Mouse (Mus musculus) embryonic facial prominence, embryonic 13.5 days (tissue): ENCODE data around the gene Nup54. TPM values are rescaled to one million over a fixed set of nuclear protein-coding genes. Genes with fewer than 3 reads are reported as not detected.
A peak's percentile ranks its signal among the peaks of the same experiment; 100 is the strongest.

Experiments
- ATAC-seq: fragments of 200-750 bp; cut with Nextera tagmentation; 2 replicates; pipeline ENCODE4 v1.8.0; 2017; ENCODE audit warnings: low read depth; ENCODE audit not compliant: insufficient number of reproducible peaks, insufficient read depth, low FRiP score, low TSS enrichment
- H3K27ac ChIP-seq: fragments of 300-500 bp; sonication (generic); 2 replicates; pipeline ENCODE4 v1.5.1; 2015; ENCODE audit warnings: moderate library complexity, mild to moderate bottlenecking, inconsistent platforms
- H3K27me3 ChIP-seq: fragments of 300-500 bp; sonication (generic); 2 replicates; pipeline ENCODE4 v1.6.1; 2015; ENCODE audit warnings: mild to moderate bottlenecking, inconsistent platforms
- H3K36me3 ChIP-seq: fragments of 300-500 bp; sonication (generic); 2 replicates; pipeline ENCODE4 v1.6.1; 2015; ENCODE audit warnings: mild to moderate bottlenecking, inconsistent platforms
- H3K4me1 ChIP-seq: fragments of 300-500 bp; sonication (generic); 2 replicates; pipeline ENCODE4 v1.6.1; 2015; ENCODE audit warnings: inconsistent platforms
- H3K4me2 ChIP-seq: fragments of 300-500 bp; sonication (generic); 2 replicates; pipeline ENCODE4 v1.6.1; 2015; ENCODE audit warnings: moderate library complexity, mild to moderate bottlenecking, inconsistent platforms
- H3K4me3 ChIP-seq: fragments of 300-500 bp; sonication (generic); 2 replicates; pipeline ENCODE4 v1.5.1; 2015; ENCODE audit warnings: mild to moderate bottlenecking, inconsistent platforms
- H3K9ac ChIP-seq: fragments of 300-500 bp; sonication (generic); 2 replicates; pipeline ENCODE4 v1.6.1; 2015; ENCODE audit warnings: mild to moderate bottlenecking, inconsistent platforms
- H3K9me3 ChIP-seq: fragments of 300-500 bp; sonication (generic); 2 replicates; pipeline ENCODE4 v1.6.1; 2016; ENCODE audit warnings: inconsistent platforms
- WGBS: fragments of 180-500 bp; shearing (Covaris S2); methylation state at CpG from one replicate; pipeline ENCODE4 v1.1.7; 2015; ENCODE audit warnings: mixed read lengths; 5-methylcytosine and 5-hydroxymethylcytosine counted together
- polyA plus RNA-seq: library from polyadenylated mRNA; unstranded; fragments of >200 nt; fragmentation: Nextera tagmentation; extraction: Ambion mirVana; gene quantifications from 2 replicates; pipeline ENCODE4 v1.2.1, GENCODE M21; 2015

Nup54 gene
- polyA plus RNA-seq, 1 experiment from 2014 or later: 57.0 TPM

DNA sequence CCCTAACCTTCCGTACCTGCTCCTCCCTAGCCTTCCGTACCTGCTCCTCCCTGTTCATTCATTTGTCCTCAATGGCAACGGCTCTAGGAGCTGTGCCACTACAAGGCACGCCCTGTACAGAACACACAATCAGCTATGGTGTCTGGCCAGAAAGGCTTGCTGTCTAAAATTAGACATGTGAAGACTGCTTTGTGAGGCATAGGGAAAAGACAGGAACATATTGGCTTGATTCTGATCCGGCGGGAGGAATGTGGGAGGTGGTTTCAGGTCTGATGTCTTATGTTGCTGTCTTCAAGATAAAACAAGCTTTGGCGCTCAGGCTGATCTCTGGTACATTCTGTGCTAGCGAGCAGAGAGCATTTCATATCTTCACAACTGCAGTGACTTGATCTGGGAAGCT, 44.4 kb downstream of the Nup54 start:
- WGBS: 68% methylated on average over 8 of the region's 8 CpGs
- Histone ChIP-seq H3K27ac (no peak overlapping the region), H3K27me3 (peaks cover 45% of the 10 kb centered on the region), H3K9ac (no peak overlapping the region), H3K4me2 (no peak overlapping the region), H3K9me3 (no peaks in the 10 kb centered on the region), H3K4me1 (no peaks in the 10 kb centered on the region), H3K36me3 (no peaks in the 10 kb centered on the region), H3K4me3 (no peak overlapping the region)
- no peak for ATAC-seq

DNA sequence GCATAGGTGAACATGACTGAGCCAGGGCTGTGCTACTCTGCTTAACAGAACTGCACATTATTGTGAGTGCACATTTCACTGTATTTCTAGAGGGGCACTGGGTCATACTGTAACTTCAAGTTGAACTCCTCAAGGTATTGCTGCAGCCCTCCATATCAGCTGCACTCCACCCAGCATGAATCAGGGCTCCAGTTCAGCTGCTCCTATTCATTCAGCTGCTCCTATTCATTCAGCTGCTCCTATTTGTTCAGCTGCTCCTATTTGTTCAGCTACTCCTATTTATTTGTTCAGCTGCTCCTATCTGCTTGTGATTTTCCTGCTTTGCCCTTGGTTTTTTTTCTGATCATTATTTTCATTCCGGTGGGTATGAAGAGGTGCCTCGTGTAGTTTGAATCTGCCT, 45.0 kb downstream of the Nup54 start:
- WGBS: 76% methylated on average over 2 of the region's 2 CpGs
- Histone ChIP-seq H3K36me3 (no peaks in the 10 kb centered on the region), H3K4me1 (no peaks in the 10 kb centered on the region), H3K4me3 (no peak overlapping the region), H3K9ac (no peak overlapping the region), H3K27me3 (peaks cover 45% of the 10 kb centered on the region), H3K27ac (no peak overlapping the region), H3K9me3 (no peaks in the 10 kb centered on the region), H3K4me2 (no peak overlapping the region)
- no peak for ATAC-seq

DNA sequence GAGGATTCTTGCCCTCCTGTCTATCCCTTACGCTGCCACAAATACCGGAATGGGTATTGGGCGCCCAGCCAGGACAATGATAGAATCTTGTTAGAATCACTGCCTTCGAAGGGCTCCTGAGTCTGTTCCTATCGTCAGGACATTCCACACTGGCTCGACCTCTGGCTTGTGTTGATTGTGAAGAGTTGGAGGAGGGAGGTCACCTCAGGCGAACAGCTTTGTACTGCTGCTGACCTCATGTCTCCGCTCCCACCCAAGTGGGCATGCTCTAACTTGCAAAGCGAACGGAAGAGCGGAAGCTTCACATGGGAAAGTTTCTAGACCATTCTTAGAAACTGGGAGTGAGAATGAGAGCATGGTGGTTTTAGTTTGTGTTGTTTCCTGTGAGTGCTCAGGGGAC, 47.6 kb downstream of the Nup54 start:
- no peaks in the 10 kb centered on the region for H3K36me3 ChIP-seq
- no peak overlapping the region for H3K4me2 ChIP-seq
- peaks cover 28% of the 10 kb centered on the region for H3K27me3 ChIP-seq
- no peaks in the 10 kb centered on the region for H3K9me3 ChIP-seq
- no peak for ATAC-seq
- no peaks in the 10 kb centered on the region for H3K4me1 ChIP-seq
- H3K4me3 ChIP-seq: no peak overlapping the region
- no peak overlapping the region for H3K27ac ChIP-seq
- H3K9ac ChIP-seq: no peak overlapping the region
- WGBS: 67% methylated on average over 11 of the region's 11 CpGs

DNA sequence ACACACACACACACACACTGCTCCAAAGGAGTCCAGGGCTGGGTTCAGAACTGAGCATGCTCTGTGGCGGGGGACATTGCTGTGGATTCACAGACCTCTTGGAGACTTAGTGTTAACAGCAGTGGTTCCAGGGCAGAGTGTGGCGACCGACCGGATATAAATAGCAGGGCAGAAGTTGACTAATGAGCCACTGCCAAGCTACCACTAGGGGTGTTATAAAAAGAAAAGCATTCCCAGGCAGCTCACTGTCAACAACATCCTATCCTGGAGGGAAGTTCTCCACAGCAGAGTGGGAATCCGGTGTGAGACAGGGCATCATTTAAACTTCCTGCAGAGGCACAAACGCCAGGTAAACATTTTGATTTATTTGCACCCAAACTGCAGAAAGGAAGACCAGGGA, 48.4 kb downstream of the Nup54 start:
- Histone ChIP-seq H3K4me3 (no peak overlapping the region), H3K27me3 (peaks cover 20% of the 10 kb centered on the region), H3K4me1 (no peaks in the 10 kb centered on the region), H3K9me3 (no peaks in the 10 kb centered on the region), H3K4me2 (no peak overlapping the region), H3K9ac (no peak overlapping the region), H3K36me3 (no peaks in the 10 kb centered on the region), H3K27ac (no peak overlapping the region)
- WGBS: 54% methylated on average over 6 of the region's 6 CpGs
- ATAC-seq: no peak

DNA sequence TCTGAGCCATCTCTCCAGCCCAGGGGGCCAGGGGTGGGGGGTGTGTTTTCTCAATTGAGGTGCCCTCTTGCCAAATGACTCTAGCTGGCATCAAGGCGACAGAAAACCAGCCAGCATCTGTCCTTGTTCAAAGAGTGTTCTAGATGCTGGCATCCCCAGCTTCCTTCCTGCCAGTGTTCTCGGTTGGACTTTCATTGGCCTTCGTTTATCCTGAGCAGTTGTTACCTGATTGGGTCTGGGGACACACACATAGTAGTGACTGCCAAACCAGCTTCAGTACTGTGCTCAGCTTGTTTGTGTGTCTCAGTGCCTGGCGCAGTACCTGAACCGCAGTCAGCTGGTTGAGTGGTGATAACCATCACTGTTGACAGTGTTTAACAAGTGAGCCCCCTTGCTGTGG, 48.9 kb downstream of the Nup54 start:
- no peak overlapping the region for H3K4me2 ChIP-seq
- ATAC-seq: no peak
- no peaks in the 10 kb centered on the region for H3K9me3 ChIP-seq
- no peak overlapping the region for H3K27ac ChIP-seq
- no peaks in the 10 kb centered on the region for H3K36me3 ChIP-seq
- no peak overlapping the region for H3K4me3 ChIP-seq
- H3K9ac ChIP-seq: no peak overlapping the region
- peaks cover 15% of the 10 kb centered on the region for H3K27me3 ChIP-seq
- no peaks in the 10 kb centered on the region for H3K4me1 ChIP-seq
- WGBS: 86% methylated on average over 5 of the region's 5 CpGs

DNA sequence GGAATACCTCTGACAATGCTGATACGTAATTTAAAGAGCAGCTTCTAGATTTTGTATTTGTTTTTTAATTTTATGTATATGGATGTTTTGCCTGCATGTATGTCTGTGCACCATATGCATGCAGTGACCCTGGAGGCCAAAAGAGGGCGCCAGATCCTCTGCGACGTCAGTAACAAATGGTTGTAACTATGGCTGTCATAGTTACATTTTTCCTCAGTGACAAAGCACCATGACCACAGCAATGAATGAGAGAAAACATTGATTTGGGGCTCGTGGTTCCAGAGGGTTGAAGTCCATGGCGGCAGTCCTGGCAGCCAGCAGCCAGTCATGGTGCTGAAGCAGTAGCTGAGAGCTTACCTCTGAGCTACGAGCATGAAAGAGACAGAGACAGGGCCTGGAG, 50.2 kb downstream of the Nup54 start:
- H3K9ac ChIP-seq: no peak overlapping the region
- 51% methylated on average over 7 of the region's 7 CpGs for WGBS
- no peaks in the 10 kb centered on the region for H3K4me1 ChIP-seq

DNA sequence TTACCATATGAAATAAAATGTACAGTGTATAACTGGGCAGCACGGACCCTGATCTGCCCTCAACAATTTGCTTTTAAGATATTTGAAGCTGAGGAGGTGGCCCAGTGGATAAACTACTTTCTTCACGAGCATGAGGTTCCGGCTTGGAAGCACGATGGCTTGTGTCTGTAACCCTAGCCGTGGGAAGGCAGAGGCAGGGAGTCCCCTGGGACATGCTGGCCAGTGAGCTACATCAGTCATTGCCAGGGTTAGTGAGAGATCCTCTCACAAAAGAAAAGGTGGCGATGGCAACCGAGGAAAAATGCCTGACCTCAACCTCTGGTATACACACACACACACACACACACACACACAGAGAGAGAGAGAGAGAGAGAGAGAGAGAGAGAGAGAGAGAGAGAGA, 51.3 kb downstream of the Nup54 start:
- Histone ChIP-seq H3K27ac (no peak overlapping the region), H3K9me3 (no peaks in the 10 kb centered on the region), H3K27me3 (no peaks in the 10 kb centered on the region; the same call in 1 of the 2 replicates), H3K4me1 (no peaks in the 10 kb centered on the region), H3K4me2 (no peak overlapping the region), H3K4me3 (no peak overlapping the region), H3K36me3 (no peaks in the 10 kb centered on the region), H3K9ac (no peak overlapping the region)
- no peak for ATAC-seq
- whole genome bisulfite sequencing: 43% methylated on average over 7 of the region's 7 CpGs

More for the DNA sequence above, 50.2 kb downstream of the Nup54 start:
- Histone ChIP-seq H3K36me3 (no peaks in the 10 kb centered on the region), H3K27ac (no peak overlapping the region), H3K4me3 (no peak overlapping the region), H3K4me2 (no peak overlapping the region), H3K27me3 (peaks cover 2% of the 10 kb centered on the region), H3K9me3 (no peaks in the 10 kb centered on the region)
- ATAC-seq: no peak

DNA sequence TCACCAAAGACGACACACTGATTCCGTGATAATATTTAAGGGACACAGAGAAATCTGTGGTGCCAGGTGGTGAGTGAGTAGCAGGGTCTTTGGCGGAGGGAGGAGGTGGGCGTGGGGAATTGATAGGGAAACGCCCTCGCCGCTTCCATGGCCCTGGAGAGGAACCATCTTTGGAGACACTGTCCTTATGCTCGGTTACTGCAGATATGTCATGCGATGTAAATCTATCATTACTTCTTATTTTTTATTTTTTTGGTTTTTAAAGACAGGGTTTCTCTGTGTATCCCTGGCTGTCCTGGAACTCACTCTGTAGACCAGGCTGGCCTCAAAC, 52.7 kb downstream of the Nup54 start:
- WGBS: 62% methylated on average over 9 of the region's 9 CpGs

DNA sequence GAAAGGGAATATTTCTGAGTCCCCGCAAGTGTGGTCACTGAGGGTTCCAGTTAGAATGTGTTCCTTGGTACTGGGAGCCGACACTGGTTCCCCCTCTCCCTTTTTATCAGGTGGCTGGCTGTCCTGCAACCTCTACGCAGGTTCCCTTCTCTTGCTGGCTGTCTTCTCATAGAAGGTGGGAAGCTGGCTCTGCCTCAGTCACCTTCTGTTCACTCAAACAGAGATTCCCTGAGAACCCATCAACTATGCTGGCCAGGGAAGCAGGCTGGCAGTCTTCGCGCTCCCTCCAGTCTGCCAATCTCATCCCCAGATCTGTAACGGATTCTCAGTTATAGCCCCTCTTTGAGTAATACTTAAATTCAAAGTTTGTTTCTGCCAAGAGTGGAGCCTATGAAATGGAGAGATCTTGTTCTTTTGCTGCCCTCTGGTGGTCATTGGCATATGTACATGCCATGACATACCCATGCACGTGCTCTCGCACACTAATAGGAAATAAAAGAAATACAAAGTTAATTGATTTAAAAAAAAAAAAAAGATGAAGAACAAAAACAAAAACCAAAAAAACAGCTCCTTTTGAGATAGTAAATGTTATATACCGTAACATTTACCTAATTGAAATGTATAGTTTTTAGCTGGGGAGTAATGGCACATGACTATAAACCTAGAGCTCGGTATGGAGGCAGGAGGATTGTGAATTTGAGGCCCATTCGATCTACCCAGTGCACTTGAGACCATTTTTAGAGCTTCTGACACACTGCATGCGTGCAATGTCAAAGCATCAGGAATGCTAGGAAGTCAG, 53.3 kb downstream of the Nup54 start:
- Histone ChIP-seq H3K36me3 (no peaks in the 10 kb centered on the region), H3K4me2 (no peak overlapping the region), H3K27me3 (no peaks in the 10 kb centered on the region), H3K4me3 (no peak overlapping the region), H3K27ac (no peak overlapping the region), H3K4me1 (peaks cover 6% of the 10 kb centered on the region; the same call in 1 of the 2 replicates), H3K9ac (no peak overlapping the region), H3K9me3 (no peaks in the 10 kb centered on the region)
- WGBS: 41% methylated on average over 12 of the region's 12 CpGs
- no peak; the same call in 1 of the 2 replicates for ATAC-seq

More for the DNA sequence above, 52.7 kb downstream of the Nup54 start:
- no peaks in the 10 kb centered on the region for H3K36me3 ChIP-seq
- no peak for ATAC-seq
- no peak overlapping the region for H3K27ac ChIP-seq
- H3K9me3 ChIP-seq: no peaks in the 10 kb centered on the region
- no peak overlapping the region for H3K4me3 ChIP-seq
- no peak overlapping the region for H3K9ac ChIP-seq
- no peak overlapping the region for H3K4me2 ChIP-seq
- no peaks in the 10 kb centered on the region for H3K27me3 ChIP-seq
- H3K4me1 ChIP-seq: no peaks in the 10 kb centered on the region

DNA sequence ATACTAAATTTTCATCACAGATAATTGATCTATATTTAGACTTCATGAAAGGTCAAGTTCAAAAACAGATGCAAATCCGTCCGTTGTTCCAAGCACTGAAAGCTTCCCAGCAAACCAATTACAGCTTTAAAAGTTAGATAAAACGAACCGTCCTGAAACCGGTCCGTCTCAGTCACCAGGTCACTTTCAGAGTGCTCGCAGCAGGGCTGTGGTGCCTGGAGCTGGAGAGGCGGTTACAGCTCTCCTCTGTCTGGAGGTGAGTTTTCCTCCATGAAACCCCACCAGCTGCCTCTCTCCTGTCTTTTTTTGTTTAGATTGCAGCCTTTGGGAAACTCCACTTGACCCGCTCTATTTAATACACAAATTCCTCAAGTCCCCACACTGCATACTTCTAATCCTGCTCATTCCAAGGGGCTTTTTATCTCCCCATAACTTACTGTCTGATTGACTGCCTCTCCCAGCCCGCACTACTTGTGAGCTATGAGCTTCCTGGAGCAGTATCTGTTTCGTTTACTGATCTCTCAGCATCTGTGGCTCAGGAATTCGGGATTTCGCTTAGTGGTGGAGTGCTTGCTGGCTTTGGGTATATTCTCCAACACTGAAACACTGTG, 58.1 kb downstream of the Nup54 start:
- H3K4me1 ChIP-seq: peaks cover 6% of the 10 kb centered on the region; the same call in 1 of the 2 replicates
- H3K36me3 ChIP-seq: no peaks in the 10 kb centered on the region
- peak overlapping the region; percentile 9; the same call in 1 of the 2 replicates for H3K4me2 ChIP-seq
- no peak overlapping the region for H3K9ac ChIP-seq
- H3K27ac ChIP-seq: no peak overlapping the region
- H3K27me3 ChIP-seq: no peaks in the 10 kb centered on the region
- H3K4me3 ChIP-seq: no peak overlapping the region
- no peaks in the 10 kb centered on the region for H3K9me3 ChIP-seq
- no peak for ATAC-seq
- 26% methylated on average over 13 of the region's 13 CpGs for WGBS

DNA sequence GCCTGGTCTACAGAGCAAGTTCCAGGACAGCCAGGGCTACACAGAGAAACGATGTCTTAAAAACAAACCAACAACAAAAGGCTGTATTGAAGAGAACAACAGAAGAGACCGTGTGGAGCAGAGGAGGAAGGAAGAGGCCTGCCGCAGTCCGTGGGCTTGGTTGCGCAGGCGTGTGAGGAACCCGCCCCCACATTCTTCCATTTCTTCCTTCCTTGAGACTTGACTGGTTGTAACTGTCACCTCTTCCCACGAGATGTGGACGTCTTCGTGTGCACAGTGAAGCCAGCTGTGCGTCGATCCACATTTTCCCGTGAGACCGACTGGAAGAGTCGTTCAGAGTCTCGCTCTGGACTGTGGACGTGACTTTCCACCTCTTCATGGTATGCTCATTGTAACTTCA, 59.7 kb downstream of the Nup54 start:
- Histone ChIP-seq H3K27ac (no peak overlapping the region), H3K9me3 (no peaks in the 10 kb centered on the region), H3K4me2 (no peak overlapping the region), H3K36me3 (no peaks in the 10 kb centered on the region), H3K9ac (no peak overlapping the region), H3K4me1 (peaks cover 6% of the 10 kb centered on the region; the same call in 1 of the 2 replicates), H3K27me3 (no peaks in the 10 kb centered on the region), H3K4me3 (no peak overlapping the region)
- ATAC-seq: no peak
- 79% methylated on average over 17 of the region's 17 CpGs for WGBS

DNA sequence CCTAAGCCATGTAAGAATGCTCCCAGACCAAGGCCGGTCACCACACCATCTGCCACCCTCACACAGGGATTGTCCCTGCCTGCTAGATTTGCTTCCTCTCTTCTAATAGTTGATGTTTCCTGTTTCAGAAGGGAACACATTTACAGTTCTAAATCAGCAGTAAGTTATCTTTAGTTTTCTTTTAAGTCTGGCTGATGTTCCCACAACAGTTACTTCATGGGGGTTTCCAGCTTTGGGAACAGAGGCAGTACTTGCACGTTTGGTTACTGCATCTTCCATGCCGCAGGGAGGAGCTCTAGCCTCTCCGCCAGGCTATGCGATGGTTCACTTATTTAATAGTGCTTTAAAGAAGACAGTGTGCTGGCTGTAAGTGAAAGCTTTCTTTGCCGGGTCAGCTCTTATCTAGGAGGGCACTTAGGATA, 60.3 kb downstream of the Nup54 start:
- WGBS: 77% methylated on average over 6 of the region's 6 CpGs
- H3K9ac ChIP-seq: no peak overlapping the region
- H3K27ac ChIP-seq: no peak overlapping the region
- no peak overlapping the region for H3K4me3 ChIP-seq
- no peak for ATAC-seq
- H3K27me3 ChIP-seq: no peaks in the 10 kb centered on the region
- H3K36me3 ChIP-seq: no peaks in the 10 kb centered on the region
- H3K4me1 ChIP-seq: peaks cover 6% of the 10 kb centered on the region; the same call in 1 of the 2 replicates
- H3K9me3 ChIP-seq: no peaks in the 10 kb centered on the region
- H3K4me2 ChIP-seq: no peak overlapping the region
